Mouse (Mus musculus) embryonic facial prominence, embryonic 13.5 days (tissue): ENCODE measurements around the gene Ldlrad1. TPM values are rescaled to one million over a fixed set of nuclear protein-coding genes. Genes with fewer than 3 reads are reported as not detected.

Source experiments
- ATAC-seq: fragments of 200-750 bp; cut with Nextera tagmentation; 2 replicates; pipeline ENCODE4 v1.8.0; 2017; ENCODE audit warnings: low read depth; ENCODE audit not compliant: insufficient number of reproducible peaks, insufficient read depth, low FRiP score, low TSS enrichment
- H3K27ac ChIP-seq: fragments of 300-500 bp; sonication (generic); 2 replicates; pipeline ENCODE4 v1.5.1; 2015; ENCODE audit warnings: moderate library complexity, mild to moderate bottlenecking, inconsistent platforms
- H3K27me3 ChIP-seq: fragments of 300-500 bp; sonication (generic); 2 replicates; pipeline ENCODE4 v1.6.1; 2015; ENCODE audit warnings: mild to moderate bottlenecking, inconsistent platforms
- H3K36me3 ChIP-seq: fragments of 300-500 bp; sonication (generic); 2 replicates; pipeline ENCODE4 v1.6.1; 2015; ENCODE audit warnings: mild to moderate bottlenecking, inconsistent platforms
- H3K4me1 ChIP-seq: fragments of 300-500 bp; sonication (generic); 2 replicates; pipeline ENCODE4 v1.6.1; 2015; ENCODE audit warnings: inconsistent platforms
- H3K4me2 ChIP-seq: fragments of 300-500 bp; sonication (generic); 2 replicates; pipeline ENCODE4 v1.6.1; 2015; ENCODE audit warnings: moderate library complexity, mild to moderate bottlenecking, inconsistent platforms
- H3K4me3 ChIP-seq: fragments of 300-500 bp; sonication (generic); 2 replicates; pipeline ENCODE4 v1.5.1; 2015; ENCODE audit warnings: mild to moderate bottlenecking, inconsistent platforms
- H3K9ac ChIP-seq: fragments of 300-500 bp; sonication (generic); 2 replicates; pipeline ENCODE4 v1.6.1; 2015; ENCODE audit warnings: mild to moderate bottlenecking, inconsistent platforms
- H3K9me3 ChIP-seq: fragments of 300-500 bp; sonication (generic); 2 replicates; pipeline ENCODE4 v1.6.1; 2016; ENCODE audit warnings: inconsistent platforms
- WGBS: fragments of 180-500 bp; shearing (Covaris S2); methylation state at CpG from one replicate; pipeline ENCODE4 v1.1.7; 2015; ENCODE audit warnings: mixed read lengths; 5-methylcytosine and 5-hydroxymethylcytosine counted together
- polyA plus RNA-seq: library from polyadenylated mRNA; unstranded; fragments of >200 nt; fragmentation: Nextera tagmentation; extraction: Ambion mirVana; gene quantifications from 2 replicates; pipeline ENCODE4 v1.2.1, GENCODE M21; 2015

Ldlrad1 gene
- polyA plus RNA-seq, 1 experiment from 2014 or later = not detected

- Histone ChIP-seq H3K9ac (no peak overlapping the region), H3K36me3 (peaks cover 18% of the 10 kb centered on the region), H3K9me3 (no peaks in the 10 kb centered on the region), H3K27me3 (no peaks in the 10 kb centered on the region), H3K4me2 (no peak overlapping the region), H3K4me3 (no peak overlapping the region), H3K4me1 (0 out of 2 replicates have a peak, but pooled peaks cover 2% of the 10 kb centered on the region), H3K27ac (no peak overlapping the region)
- no peak for ATAC-seq
- 85% methylated on average over 5 of the region's 5 CpGs for WGBS
Measured at GRCm38 (mm10) chr4:107211936-107212335, 3.0 kb downstream of the Ldlrad1 start.

- Histone ChIP-seq H3K4me3 (no peak overlapping the region), H3K4me2 (no peak overlapping the region), H3K4me1 (0 out of 2 replicates have a peak, but pooled peaks cover 2% of the 10 kb centered on the region), H3K9ac (0 out of 2 replicates have a peak overlapping the region, but pooled peaks have one; percentile 21), H3K27me3 (no peaks in the 10 kb centered on the region), H3K9me3 (no peaks in the 10 kb centered on the region), H3K27ac (no peak overlapping the region), H3K36me3 (peaks cover 7% of the 10 kb centered on the region)
- no peak for ATAC-seq
- WGBS = 64% methylated on average over 12 of the region's 12 CpGs
Measured at GRCm38 (mm10) chr4:107213279-107214011, 4.5 kb downstream of the Ldlrad1 start.

- Histone ChIP-seq H3K9me3 (no peaks in the 10 kb centered on the region), H3K27ac (no peak overlapping the region), H3K4me2 (no peak overlapping the region), H3K27me3 (no peaks in the 10 kb centered on the region), H3K9ac (no peak overlapping the region), H3K4me3 (no peak overlapping the region), H3K4me1 (0 out of 2 replicates have a peak, but pooled peaks cover 2% of the 10 kb centered on the region), H3K36me3 (no peaks in the 10 kb centered on the region)
- no peak for ATAC-seq
- 79% methylated on average over 9 of the region's 9 CpGs for WGBS
Measured at GRCm38 (mm10) chr4:107217574-107217973, 8.6 kb downstream of the Ldlrad1 start.

GRCm38 (mm10) chr4:107221524-107221923, 12.5 kb downstream of the Ldlrad1 start:
- Histone ChIP-seq H3K4me2 (no peak overlapping the region), H3K27me3 (no peaks in the 10 kb centered on the region), H3K27ac (no peak overlapping the region), H3K9me3 (no peaks in the 10 kb centered on the region), H3K4me1 (no peaks in the 10 kb centered on the region), H3K36me3 (no peaks in the 10 kb centered on the region), H3K4me3 (no peak overlapping the region), H3K9ac (no peak overlapping the region)
- ATAC-seq = no peak
- WGBS = 93% methylated on average over 5 of the region's 5 CpGs

GRCm38 (mm10) chr4:107223225-107224204, 14.5 kb downstream of the Ldlrad1 start:
- no peak overlapping the region for H3K4me3 ChIP-seq
- no peaks in the 10 kb centered on the region for H3K36me3 ChIP-seq
- H3K9me3 ChIP-seq = no peaks in the 10 kb centered on the region
- H3K9ac ChIP-seq = no peak overlapping the region
- H3K4me2 ChIP-seq = no peak overlapping the region
- ATAC-seq = no peak
- no peaks in the 10 kb centered on the region for H3K27me3 ChIP-seq
- no peaks in the 10 kb centered on the region for H3K4me1 ChIP-seq
- WGBS = 72% methylated on average over 11 of the region's 11 CpGs
- no peak overlapping the region for H3K27ac ChIP-seq

- ATAC-seq = no peak
- H3K9me3 ChIP-seq = no peaks in the 10 kb centered on the region
- H3K4me1 ChIP-seq = no peaks in the 10 kb centered on the region
- H3K27me3 ChIP-seq = no peaks in the 10 kb centered on the region
- no peak overlapping the region for H3K4me3 ChIP-seq
- 89% methylated on average over 2 of the region's 2 CpGs for WGBS
- H3K36me3 ChIP-seq = peaks cover 3% of the 10 kb centered on the region
- no peak overlapping the region for H3K4me2 ChIP-seq
- H3K27ac ChIP-seq = no peak overlapping the region
- no peak overlapping the region for H3K9ac ChIP-seq
Measured at GRCm38 (mm10) chr4:107226313-107226712, 17.3 kb downstream of the Ldlrad1 start.

GRCm38 (mm10) chr4:107232219-107232618, 23.2 kb downstream of the Ldlrad1 start:
- 64% methylated on average over 3 of the region's 3 CpGs for WGBS

GRCm38 (mm10) chr4:107238253-107238652, 29.3 kb downstream of the Ldlrad1 start:
- no peak overlapping the region for H3K4me2 ChIP-seq
- 94% methylated on average over 2 of the region's 2 CpGs for WGBS
- H3K27me3 ChIP-seq = no peaks in the 10 kb centered on the region
- no peak for ATAC-seq
- no peak overlapping the region for H3K27ac ChIP-seq
- H3K9ac ChIP-seq = no peak overlapping the region
- peaks cover 95% of the 10 kb centered on the region for H3K36me3 ChIP-seq
- H3K9me3 ChIP-seq = no peaks in the 10 kb centered on the region
- no peak overlapping the region for H3K4me3 ChIP-seq
- no peaks in the 10 kb centered on the region for H3K4me1 ChIP-seq

More at GRCm38 (mm10) chr4:107232219-107232618, 23.2 kb downstream of the Ldlrad1 start:
- Histone ChIP-seq H3K36me3 (peaks cover 59% of the 10 kb centered on the region), H3K9ac (no peak overlapping the region), H3K27ac (no peak overlapping the region), H3K27me3 (no peaks in the 10 kb centered on the region), H3K4me3 (no peak overlapping the region), H3K9me3 (no peaks in the 10 kb centered on the region), H3K4me1 (no peaks in the 10 kb centered on the region), H3K4me2 (no peak overlapping the region)
- ATAC-seq = no peak

- Histone ChIP-seq H3K27ac (no peak overlapping the region), H3K4me2 (no peak overlapping the region), H3K4me1 (peaks cover 6% of the 10 kb centered on the region), H3K36me3 (peaks cover 88% of the 10 kb centered on the region), H3K27me3 (no peaks in the 10 kb centered on the region), H3K4me3 (no peak overlapping the region), H3K9me3 (no peaks in the 10 kb centered on the region), H3K9ac (no peak overlapping the region)
- WGBS = 95% methylated on average over 6 of the region's 6 CpGs
- no peak for ATAC-seq
Measured at GRCm38 (mm10) chr4:107240196-107240595, 31.2 kb downstream of the Ldlrad1 start.

GRCm38 (mm10) chr4:107243365-107244333, 34.7 kb downstream of the Ldlrad1 start:
- no peak for ATAC-seq
- 66% methylated on average over 6 of the region's 6 CpGs for WGBS
- peaks cover 18% of the 10 kb centered on the region for H3K4me1 ChIP-seq
- peaks cover 66% of the 10 kb centered on the region for H3K36me3 ChIP-seq
- no peak overlapping the region for H3K4me2 ChIP-seq
- no peaks in the 10 kb centered on the region for H3K27me3 ChIP-seq
- no peak overlapping the region for H3K9ac ChIP-seq
- H3K9me3 ChIP-seq = no peaks in the 10 kb centered on the region
- H3K4me3 ChIP-seq = no peak overlapping the region
- H3K27ac ChIP-seq = 0 out of 2 replicates have a peak overlapping the region, but pooled peaks have one; percentile 13

GRCm38 (mm10) chr4:107245368-107245767, 36.4 kb downstream of the Ldlrad1 start:
- H3K9me3 ChIP-seq = no peaks in the 10 kb centered on the region
- no peaks in the 10 kb centered on the region for H3K27me3 ChIP-seq
- peak overlapping the region; percentile 39 for H3K27ac ChIP-seq
- peaks cover 50% of the 10 kb centered on the region for H3K36me3 ChIP-seq
- ATAC-seq = no peak
- no peak overlapping the region for H3K4me2 ChIP-seq
- H3K4me1 ChIP-seq = peaks cover 32% of the 10 kb centered on the region
- H3K9ac ChIP-seq = no peak overlapping the region
- 58% methylated on average over 2 of the region's 2 CpGs for WGBS
- H3K4me3 ChIP-seq = no peak overlapping the region
